Mouse (Mus musculus): Measurements from ENCODE around the gene Abhd6.

Gene Abhd6

GRCm38 (mm10) chr14:8002432-8003092 lies at the start of gene Abhd6:
Gene Abhd6, plus strand, starts transcription at chr14:8002902.
- DNase-seq (ENCODE audit: low spot score in 2 of 2) = peak; percentile 81 to 84

- DNase-seq (ENCODE audit: low spot score in 2 of 2) = peak in 1 of 2 experiments; percentile 37
Measured at GRCm38 (mm10) chr14:7954071-7954471, 48.6 kb upstream of the Abhd6 start.

GRCm38 (mm10) chr14:7956427-7956826 lies 46.3 kb upstream of the Abhd6 start:
- peak; percentile 52 to 55 for DNase-seq (ENCODE audit: low spot score in 2 of 2)

- DNase-seq (ENCODE audit: low spot score in 2 of 2) = no peak
Measured at GRCm38 (mm10) chr14:7957049-7957448, 45.7 kb upstream of the Abhd6 start, which contains the start of gene Gm45521. Gene Gm45521, plus strand, starts transcription at chr14:7957288.

GRCm38 (mm10) chr14:7960616-7961015 lies 42.1 kb upstream of the Abhd6 start:
- no peak for DNase-seq (ENCODE audit: low spot score in 2 of 2)

GRCm38 (mm10) chr14:7961714-7962113 lies 41.0 kb upstream of the Abhd6 start:
- DNase-seq (ENCODE audit: low spot score in 2 of 2) = no peak

- no peak for DNase-seq (ENCODE audit: low spot score in 2 of 2)
Measured at GRCm38 (mm10) chr14:7962626-7963025, 40.1 kb upstream of the Abhd6 start.

- DNase-seq (ENCODE audit: low spot score in 2 of 2) = no peak
Measured at GRCm38 (mm10) chr14:7963160-7963559, 39.5 kb upstream of the Abhd6 start.

GRCm38 (mm10) chr14:7964219-7964889 lies 38.3 kb upstream of the Abhd6 start:
- peak; percentile 59 to 63 for DNase-seq (ENCODE audit: low spot score in 2 of 2)

- DNase-seq (ENCODE audit: low spot score in 2 of 2) = no peak
Measured at GRCm38 (mm10) chr14:7971889-7972493, 30.7 kb upstream of the Abhd6 start.

- no peak for DNase-seq (ENCODE audit: low spot score in 2 of 2)
Measured at GRCm38 (mm10) chr14:7974643-7975042, 28.1 kb upstream of the Abhd6 start.

GRCm38 (mm10) chr14:7975177-7975576 lies 27.5 kb upstream of the Abhd6 start:
- no peak for DNase-seq (ENCODE audit: low spot score in 2 of 2)

- DNase-seq (ENCODE audit: low spot score in 2 of 2) = no peak
Measured at GRCm38 (mm10) chr14:7977471-7977870, 25.2 kb upstream of the Abhd6 start.

GRCm38 (mm10) chr14:7978183-7978582 lies 24.5 kb upstream of the Abhd6 start:
- no peak for DNase-seq (ENCODE audit: low spot score in 2 of 2)

GRCm38 (mm10) chr14:7981226-7981625 lies 21.5 kb upstream of the Abhd6 start:
- no peak for DNase-seq (ENCODE audit: low spot score in 2 of 2)

- no peak for DNase-seq (ENCODE audit: low spot score in 2 of 2)
Measured at GRCm38 (mm10) chr14:7986913-7987312, 15.8 kb upstream of the Abhd6 start.

GRCm38 (mm10) chr14:7989371-7989770 lies 13.3 kb upstream of the Abhd6 start:
- no peak for DNase-seq (ENCODE audit: low spot score in 2 of 2)

- no peak for DNase-seq (ENCODE audit: low spot score in 2 of 2)
Measured at GRCm38 (mm10) chr14:7989961-7990360, 12.7 kb upstream of the Abhd6 start.

- no peak for DNase-seq (ENCODE audit: low spot score in 2 of 2)
Measured at GRCm38 (mm10) chr14:7991108-7991776, 11.5 kb upstream of the Abhd6 start.

- DNase-seq (ENCODE audit: low spot score in 2 of 2) = no peak
Measured at GRCm38 (mm10) chr14:7992158-7992557, 10.5 kb upstream of the Abhd6 start.

GRCm38 (mm10) chr14:7994271-7994767 lies 8.4 kb upstream of the Abhd6 start, which contains the start of gene Dnase1l3:
Gene Dnase1l3, minus strand, starts transcription at chr14:7994573.
- peak; percentile 33 to 37 for DNase-seq (ENCODE audit: low spot score in 2 of 2)

GRCm38 (mm10) chr14:7997255-7997696 lies 5.4 kb upstream of the Abhd6 start:
- peak; percentile 85 to 88 for DNase-seq (ENCODE audit: low spot score in 2 of 2)
